Mouse (Mus musculus) cerebellum, adult 2 months (tissue): Measurements from ENCODE around the gene Jazf1.

Source experiments
- CTCF ChIP-seq: fragments of 200-500 bp; IDR thresholded peaks from 2 replicates; pipeline ENCODE4 v1.5.1; 2011; ENCODE audit warnings: low read depth, mild to moderate bottlenecking, control low read depth, low read length, moderate library complexity, borderline replicate concordance; ENCODE audit not compliant: insufficient read depth
- POLR2A ChIP-seq: fragments of 200-500 bp; IDR thresholded peaks from 2 replicates; pipeline ENCODE4 v1.6.1; 2011; ENCODE audit warnings: low read length, control low read depth, borderline replicate concordance; ENCODE audit not compliant: insufficient read depth

DNA sequence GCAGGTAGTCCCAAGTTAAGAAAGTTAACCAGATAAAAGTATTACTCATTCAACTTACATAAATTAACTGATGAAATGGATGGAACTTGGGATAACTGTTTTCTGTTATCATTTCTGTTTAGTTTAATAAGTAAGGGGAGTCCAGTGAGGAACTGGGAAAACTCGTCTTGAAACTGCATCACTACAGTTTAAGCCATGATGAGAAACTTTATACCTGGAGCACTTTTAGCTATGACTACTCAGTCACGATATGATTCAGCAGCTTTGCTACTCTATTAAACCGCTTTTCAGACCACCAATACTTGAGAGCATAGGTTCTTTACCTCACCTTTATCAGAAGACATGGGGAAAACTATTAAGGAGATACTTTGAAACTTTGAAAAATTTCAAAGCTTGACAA lies 1.5 kb downstream of the Jazf1 start:
- no peak for TF ChIP-seq POLR2A
- TF ChIP-seq CTCF = no peak
